Mouse (Mus musculus): ENCODE results near the gene Irak1bp1.
A peak's percentile ranks its signal among the peaks of the same experiment; 100 is the strongest.

Irak1bp1 gene

GRCm38 (mm10) chr9:82829007-82829689 is at the start of gene Irak1bp1:
TSS of gene Irak1bp1 (plus strand) at chr9:82829540.
- DNase-seq (ENCODE audit: low spot score): no peak

GRCm38 (mm10) chr9:82788375-82788774 is 41.0 kb upstream of the Irak1bp1 start:
- DNase-seq (ENCODE audit: low spot score): no peak

- DNase-seq (ENCODE audit: low spot score): no peak
Measured at GRCm38 (mm10) chr9:82800360-82800759, 29.0 kb upstream of the Irak1bp1 start.

- DNase-seq (ENCODE audit: low spot score): no peak
Measured at GRCm38 (mm10) chr9:82807129-82807528, 22.2 kb upstream of the Irak1bp1 start.

- DNase-seq (ENCODE audit: low spot score): no peak
Measured at GRCm38 (mm10) chr9:82807635-82808034, 21.7 kb upstream of the Irak1bp1 start.

GRCm38 (mm10) chr9:82812172-82812963 is 17.0 kb upstream of the Irak1bp1 start:
- DNase-seq (ENCODE audit: low spot score): no peak

- no peak for DNase-seq (ENCODE audit: low spot score)
Measured at GRCm38 (mm10) chr9:82814536-82814935, 14.8 kb upstream of the Irak1bp1 start.

- DNase-seq (ENCODE audit: low spot score): no peak
Measured at GRCm38 (mm10) chr9:82815257-82815785, 14.0 kb upstream of the Irak1bp1 start.

- DNase-seq (ENCODE audit: low spot score): no peak
Measured at GRCm38 (mm10) chr9:82826426-82826825, 2.9 kb upstream of the Irak1bp1 start.

GRCm38 (mm10) chr9:82829693-82830430 is 522 bp downstream of the Irak1bp1 start:
- DNase-seq (ENCODE audit: low spot score): peak; percentile 79

- DNase-seq (ENCODE audit: low spot score): no peak
Measured at GRCm38 (mm10) chr9:82831891-82832290, 2.6 kb downstream of the Irak1bp1 start.

- no peak for DNase-seq (ENCODE audit: low spot score)
Measured at GRCm38 (mm10) chr9:82835921-82836320, 6.6 kb downstream of the Irak1bp1 start.

- DNase-seq (ENCODE audit: low spot score): no peak
Measured at GRCm38 (mm10) chr9:82842671-82843070, 13.3 kb downstream of the Irak1bp1 start.

GRCm38 (mm10) chr9:82854040-82854439 is 24.7 kb downstream of the Irak1bp1 start:
- DNase-seq (ENCODE audit: low spot score): no peak

- DNase-seq (ENCODE audit: low spot score): no peak
Measured at GRCm38 (mm10) chr9:82854973-82855614, 25.8 kb downstream of the Irak1bp1 start.

GRCm38 (mm10) chr9:82856241-82856640 is 26.9 kb downstream of the Irak1bp1 start:
- no peak for DNase-seq (ENCODE audit: low spot score)

GRCm38 (mm10) chr9:82860805-82861204 is 31.5 kb downstream of the Irak1bp1 start:
- DNase-seq (ENCODE audit: low spot score): no peak

GRCm38 (mm10) chr9:82861316-82861715 is 32.0 kb downstream of the Irak1bp1 start:
- no peak for DNase-seq (ENCODE audit: low spot score)

- DNase-seq (ENCODE audit: low spot score): no peak
Measured at GRCm38 (mm10) chr9:82861775-82862430, 32.6 kb downstream of the Irak1bp1 start.

- DNase-seq (ENCODE audit: low spot score): no peak
Measured at GRCm38 (mm10) chr9:82866121-82866520, 36.8 kb downstream of the Irak1bp1 start.

- DNase-seq (ENCODE audit: low spot score): no peak
Measured at GRCm38 (mm10) chr9:82867698-82868097, 38.4 kb downstream of the Irak1bp1 start.

Measured in c-Kit-positive CD71-positive TER-119-positive erythroid progenitor cells, embryonic 14.5 days (primary cell).